Mouse (Mus musculus): ENCODE data around the gene Hnrnpdl.

DNA sequence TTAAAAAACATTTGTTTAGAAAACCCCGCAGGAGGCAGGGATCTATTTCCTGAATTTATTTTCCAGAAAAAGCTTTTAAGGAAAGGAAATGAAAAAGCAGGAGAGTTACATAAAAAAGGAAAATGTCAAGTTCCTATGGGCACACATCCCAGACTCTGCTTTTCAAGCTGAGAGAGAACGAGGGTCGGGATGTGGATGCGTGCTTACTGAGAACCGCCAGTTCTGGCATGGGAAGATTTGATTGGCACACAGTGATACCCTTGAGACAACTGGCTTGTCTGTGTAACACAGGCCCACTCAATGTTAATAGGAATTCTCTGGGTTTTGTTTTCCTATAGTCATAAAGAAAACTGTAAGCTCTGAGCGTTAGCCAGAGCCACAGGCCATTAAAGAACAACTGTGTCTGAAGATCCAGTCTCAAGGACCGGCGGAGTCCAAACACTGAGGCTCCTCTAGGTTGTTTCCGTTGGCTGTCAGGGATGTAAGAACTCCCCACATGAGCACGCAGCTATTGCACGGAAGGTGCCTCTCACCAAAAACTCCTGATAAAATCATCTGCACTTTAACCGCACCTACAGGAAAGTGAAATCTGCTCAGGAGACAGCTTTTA is 44.6 kb upstream of the Hnrnpdl start:
- TF ChIP-seq POLR2A (IDR thresholded peaks at IDR 0.05; ENCODE audit: borderline replicate concordance, low read depth, low read length): no peak
- TF ChIP-seq CTCF (IDR thresholded peaks at IDR 0.05; ENCODE audit: low read depth, low read length): no peak
